Mouse (Mus musculus) frontal cortex, adult 2 months (tissue): Measurements from ENCODE around the gene Rnf212. TPM values are rescaled to one million over a fixed set of nuclear protein-coding genes. Genes with fewer than 3 reads are reported as not detected.

Experiments
- DNase-seq, 2 experiments: peaks; one replicate each; pipeline ENCODE4 v3.0.0; 2022; ENCODE audit warnings: low spot score in 1 of 2; ENCODE audit errors: extremely low spot score in 1 of 2
- polyA plus RNA-seq: library from polyadenylated mRNA; depleted of rRNA; stranded (reverse); fragments of >200 nt; gene quantifications from 2 replicates; pipeline ENCODE4 v1.2.3, GENCODE M21; 2012

Gene Rnf212
- polyA plus RNA-seq, 1 experiment = not detected

- no peak for DNase-seq
These were observed 61.1 kb downstream of the Rnf212 start for GRCm38 (mm10) chr5:108713691-108714090.

- no peak for DNase-seq
These were observed 61.7 kb downstream of the Rnf212 start for GRCm38 (mm10) chr5:108713096-108713495.

- DNase-seq = no peak
These were observed 62.8 kb downstream of the Rnf212 start for GRCm38 (mm10) chr5:108711968-108712367.

- DNase-seq = no peak
These were observed 65.6 kb downstream of the Rnf212 start for GRCm38 (mm10) chr5:108708981-108709731.

- no peak for DNase-seq
These were observed 66.4 kb downstream of the Rnf212 start for GRCm38 (mm10) chr5:108708419-108708818.

GRCm38 (mm10) chr5:108707758-108708157 lies 67.0 kb downstream of the Rnf212 start:
- DNase-seq = no peak

- no peak for DNase-seq
These were observed 70.8 kb downstream of the Rnf212 start for GRCm38 (mm10) chr5:108703754-108704626.

GRCm38 (mm10) chr5:108701341-108702021 lies 73.3 kb downstream of the Rnf212 start:
- DNase-seq = no peak

GRCm38 (mm10) chr5:108700346-108700745 lies 74.4 kb downstream of the Rnf212 start:
- no peak for DNase-seq

- DNase-seq = peak; percentile 63 to 71
These were observed 77.4 kb downstream of the Rnf212 start for GRCm38 (mm10) chr5:108697341-108697753.

- DNase-seq = no peak
These were observed 78.2 kb downstream of the Rnf212 start for GRCm38 (mm10) chr5:108696542-108696941.

GRCm38 (mm10) chr5:108695861-108696260 lies 78.9 kb downstream of the Rnf212 start:
- DNase-seq = no peak

- no peak for DNase-seq
These were observed 80.2 kb downstream of the Rnf212 start for GRCm38 (mm10) chr5:108694352-108695261.

GRCm38 (mm10) chr5:108693872-108694288 lies 80.9 kb downstream of the Rnf212 start:
- peak in 1 of 2 experiments; percentile 70 for DNase-seq

- no peak for DNase-seq
These were observed 82.5 kb downstream of the Rnf212 start, which contains the start of gene Fgfrl1 for GRCm38 (mm10) chr5:108692271-108692670. Gene Fgfrl1, plus strand, starts transcription at chr5:108692382.

GRCm38 (mm10) chr5:108691152-108691551 lies 83.6 kb downstream of the Rnf212 start:
- no peak for DNase-seq

- no peak for DNase-seq
These were observed 85.7 kb downstream of the Rnf212 start for GRCm38 (mm10) chr5:108689091-108689490.

- DNase-seq = no peak
These were observed 93.9 kb downstream of the Rnf212 start for GRCm38 (mm10) chr5:108680871-108681270.

- no peak for DNase-seq
These were observed 94.9 kb downstream of the Rnf212 start for GRCm38 (mm10) chr5:108679909-108680308.
